Mouse (Mus musculus) thymus, adult 2 months (tissue): ENCODE data around the gene Ear14.

Source experiments
- CTCF ChIP-seq: fragments of 200-500 bp; IDR thresholded peaks from 2 replicates; pipeline ENCODE4 v1.5.1; 2012; ENCODE audit warnings: mild to moderate bottlenecking, control low read depth, low read length, moderate library complexity, borderline replicate concordance; ENCODE audit not compliant: control insufficient read depth, poor library complexity, insufficient read depth; ENCODE audit errors: extremely low read depth
- POLR2A ChIP-seq: fragments of 200-500 bp; IDR thresholded peaks from 2 replicates; pipeline ENCODE4 v1.6.1; 2012; ENCODE audit warnings: mild to moderate bottlenecking, low read length, control low read depth, moderate library complexity; ENCODE audit not compliant: control insufficient read depth, poor library complexity, insufficient read depth; ENCODE audit errors: extremely low read depth

GRCm38 (mm10) chr14:51200466-51200865, 2.7 kb upstream of the Ear14 start:
- TF ChIP-seq POLR2A (no peak), CTCF (no peak)
